11 mouse cellular contexts compared by ENCODE assay signal in the genomic region with DNA sequence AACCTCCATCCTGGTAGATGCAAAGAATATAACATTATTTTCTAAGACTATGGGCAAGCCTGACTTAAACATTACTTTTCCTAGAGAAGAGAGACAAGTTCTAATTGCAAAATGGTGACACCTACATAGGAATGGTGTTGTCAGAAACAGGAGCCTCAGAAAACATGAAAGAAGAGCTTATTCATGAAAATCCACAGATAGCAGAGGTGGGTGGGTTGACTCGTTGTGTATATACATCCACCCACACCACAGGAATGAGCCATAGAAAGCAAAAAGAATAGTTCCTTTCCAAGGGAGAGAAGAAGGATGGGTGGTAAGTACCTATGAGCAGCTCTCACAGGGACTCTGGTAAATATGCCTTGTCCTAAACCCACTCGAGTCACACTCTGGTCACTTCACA.
"Had no signal": no experiment of that assay in that cellular context is flagged by ENCODE, and none has a peak within 500 bp of the region (broad histone marks: within the 10 kb centered on the region; RNA-seq: fewer than 3 reads in every experiment).

No protein-coding gene starts in this region.

- DNase-seq: retina, postnatal 1 day; right cerebral cortex, postnatal 14 days; right cerebral cortex, postnatal 25 days; right cerebral cortex, postnatal 4 days; spleen, adult 18-20 months; thymus, adult 18-20 months; thymus, adult 2 months; thymus, postnatal 14 days; thymus, postnatal 25 days; thymus, postnatal 36 days; thymus, postnatal 4 days had no signal
